Mouse (Mus musculus) limb, embryonic 10.5 days (tissue): ENCODE measurements around the gene Hcfc1r1. TPM values are rescaled to one million over a fixed set of nuclear protein-coding genes. Genes with fewer than 3 reads are reported as not detected.

Source experiments
- DNase-seq: peaks from one replicate; pipeline ENCODE4 v3.0.0-alpha.2; 2017; ENCODE audit warnings: low spot score
- H3K27ac ChIP-seq: fragments of 300-500 bp; sonication (generic); 2 replicates; pipeline ENCODE4 v1.5.1; 2016; ENCODE audit warnings: mild to moderate bottlenecking
- H3K27me3 ChIP-seq: fragments of 300-500 bp; sonication (generic); 2 replicates; pipeline ENCODE4 v1.6.1; 2016; ENCODE audit warnings: low read depth, mild to moderate bottlenecking; ENCODE audit not compliant: poor library complexity, severe bottlenecking
- H3K36me3 ChIP-seq: fragments of 300-500 bp; sonication (generic); 2 replicates; pipeline ENCODE4 v1.6.1; 2016; ENCODE audit warnings: mild to moderate bottlenecking, moderate library complexity
- H3K4me1 ChIP-seq: fragments of 300-500 bp; sonication (generic); 2 replicates; pipeline ENCODE4 v1.6.1; 2016
- H3K4me3 ChIP-seq: fragments of 300-500 bp; sonication (generic); 2 replicates; pipeline ENCODE4 v1.5.1; 2016; ENCODE audit warnings: mild to moderate bottlenecking, moderate library complexity
- H3K9me3 ChIP-seq: fragments of 300-500 bp; sonication (generic); replicated peaks from 2 replicates; pipeline ENCODE4 v1.6.1; 2016; ENCODE audit warnings: mild to moderate bottlenecking
- WGBS: fragments of 180-500 bp; shearing (Covaris S2); methylation state at CpG from one replicate; pipeline ENCODE4 v1.1.7; 2016; 5-methylcytosine and 5-hydroxymethylcytosine counted together
- polyA plus RNA-seq: library from polyadenylated mRNA; unstranded; fragments of >200 nt; fragmentation: Nextera tagmentation; extraction: Ambion mirVana; gene quantifications from 2 replicates; pipeline ENCODE4 v1.2.1, GENCODE M21; 2016

Gene Hcfc1r1
- polyA plus RNA-seq, 1 experiment from 2014 or later: 30.5 TPM

DNA sequence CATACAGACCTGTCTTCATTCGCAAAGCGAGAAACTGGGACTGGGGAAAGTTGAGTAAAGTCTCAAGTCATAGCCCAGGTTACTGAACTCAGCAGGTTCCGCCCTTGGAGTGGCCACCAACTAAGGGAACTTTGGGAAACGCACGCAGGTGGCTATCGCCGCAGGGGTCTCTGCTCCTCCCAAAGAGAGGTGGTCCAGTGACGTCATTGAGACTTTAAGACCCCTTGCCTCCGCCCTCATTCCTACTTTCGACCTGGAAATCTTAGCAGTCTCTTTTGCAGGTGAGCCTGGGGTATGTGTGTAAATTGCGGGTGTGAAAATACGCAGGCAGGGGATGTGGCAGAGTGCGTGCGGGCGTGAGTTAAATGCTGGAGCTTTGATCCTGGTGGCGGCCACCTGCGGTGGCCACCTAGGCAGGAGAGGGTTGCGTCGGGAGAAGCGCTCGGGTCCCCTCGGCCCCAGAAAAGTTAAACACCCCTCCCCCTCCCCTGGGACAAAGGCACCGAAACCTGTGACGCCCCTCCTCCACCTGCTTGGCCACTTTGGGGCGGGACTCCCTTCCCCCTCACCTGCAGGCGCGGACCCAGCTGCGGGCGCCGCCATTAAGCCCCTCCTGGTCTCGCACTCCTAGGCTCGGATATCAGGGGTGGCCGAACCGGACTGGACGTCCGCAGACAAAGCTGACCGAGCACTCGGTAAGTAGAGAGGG lies 5.9 kb downstream of the Hcfc1r1 start, which contains the start of gene Cldn6:
Cldn6 (plus strand) TSS at position 123 of the 709 bp plus-strand sequence.
- Histone ChIP-seq H3K36me3 (no peaks in the 10 kb centered on the region), H3K9me3 (no peaks in the 10 kb centered on the region), H3K27me3 (peaks cover 93% of the 10 kb centered on the region), H3K4me1 (peaks cover 61% of the 10 kb centered on the region), H3K27ac (no peak within 1 kb of the TSS), H3K4me3 (peak within 1 kb of the TSS; percentile 36)
- WGBS: 2% methylated on average over 38 of the region's 38 CpGs
- DNase-seq: peak; percentile 47

DNA sequence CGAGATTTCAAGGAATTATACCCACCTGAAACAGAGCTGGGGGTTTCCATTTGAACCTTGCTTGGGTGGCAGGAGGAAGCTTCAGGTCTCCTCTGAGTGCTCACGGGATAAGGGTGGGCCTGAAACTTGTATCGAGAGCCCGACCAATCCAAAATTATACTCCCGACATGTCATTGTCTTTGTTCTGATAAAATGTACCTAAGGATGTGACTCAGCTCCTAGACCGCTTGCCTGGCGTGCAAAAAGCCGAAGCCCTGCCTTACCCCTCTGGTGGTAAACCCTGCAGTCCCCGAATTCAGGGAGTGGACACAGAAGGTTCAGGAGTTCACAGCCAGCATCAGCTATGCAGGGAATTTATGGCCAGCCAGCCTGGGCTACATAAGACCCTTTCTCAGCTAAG lies 6.9 kb downstream of the Hcfc1r1 start:
- DNase-seq: no peak
- WGBS: 70% methylated on average over 9 of the region's 9 CpGs
- H3K4me1 ChIP-seq: peaks cover 55% of the 10 kb centered on the region
- H3K27ac ChIP-seq: no peak overlapping the region
- H3K9me3 ChIP-seq: no peaks in the 10 kb centered on the region
- H3K36me3 ChIP-seq: no peaks in the 10 kb centered on the region
- H3K27me3 ChIP-seq: peaks cover 93% of the 10 kb centered on the region
- H3K4me3 ChIP-seq: 0 out of 2 replicates have a peak overlapping the region, but pooled peaks have one; percentile 36

DNA sequence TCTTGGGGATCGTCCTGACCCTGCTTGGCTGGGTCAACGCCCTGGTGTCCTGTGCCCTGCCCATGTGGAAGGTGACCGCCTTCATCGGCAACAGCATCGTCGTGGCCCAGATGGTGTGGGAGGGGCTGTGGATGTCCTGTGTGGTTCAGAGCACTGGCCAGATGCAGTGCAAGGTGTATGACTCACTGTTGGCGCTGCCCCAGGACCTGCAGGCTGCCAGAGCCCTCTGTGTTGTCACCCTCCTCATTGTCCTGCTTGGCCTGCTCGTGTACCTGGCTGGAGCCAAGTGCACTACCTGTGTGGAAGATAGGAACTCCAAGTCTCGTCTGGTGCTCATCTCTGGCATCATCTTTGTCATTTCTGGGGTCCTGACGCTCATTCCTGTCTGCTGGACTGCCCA lies 7.7 kb downstream of the Hcfc1r1 start:
- Histone ChIP-seq H3K27ac (no peak overlapping the region), H3K9me3 (no peaks in the 10 kb centered on the region), H3K4me1 (peaks cover 47% of the 10 kb centered on the region), H3K4me3 (no peak overlapping the region), H3K36me3 (no peaks in the 10 kb centered on the region), H3K27me3 (peaks cover 91% of the 10 kb centered on the region)
- no peak for DNase-seq
- 74% methylated on average over 10 of the region's 10 CpGs for WGBS

DNA sequence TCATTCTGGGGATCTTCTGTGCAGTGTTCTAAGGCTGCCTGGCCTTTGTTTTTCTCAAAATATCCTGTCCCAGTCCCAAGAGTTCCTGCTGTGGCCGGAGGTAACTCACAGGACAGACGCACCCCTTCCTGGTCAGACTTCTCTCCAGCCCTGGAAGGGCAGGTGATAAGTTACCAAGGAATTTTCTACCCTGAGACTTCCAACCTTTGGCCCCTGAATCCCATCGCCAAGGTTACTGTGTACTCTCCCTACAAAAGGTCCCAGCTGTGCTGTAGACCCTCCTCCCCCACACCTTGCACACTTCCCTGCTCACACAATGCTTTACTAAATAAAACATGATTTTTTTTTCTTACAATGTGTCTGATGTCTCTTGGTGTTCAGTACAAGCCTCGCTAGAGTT lies 8.7 kb downstream of the Hcfc1r1 start:
- no peak overlapping the region; the same call in 1 of the 2 replicates for H3K4me3 ChIP-seq
- 67% methylated on average over 4 of the region's 4 CpGs for WGBS
- no peaks in the 10 kb centered on the region for H3K36me3 ChIP-seq
- H3K27me3 ChIP-seq: peaks cover 82% of the 10 kb centered on the region
- no peak overlapping the region for H3K27ac ChIP-seq
- DNase-seq: no peak
- H3K4me1 ChIP-seq: peaks cover 37% of the 10 kb centered on the region
- no peaks in the 10 kb centered on the region for H3K9me3 ChIP-seq

DNA sequence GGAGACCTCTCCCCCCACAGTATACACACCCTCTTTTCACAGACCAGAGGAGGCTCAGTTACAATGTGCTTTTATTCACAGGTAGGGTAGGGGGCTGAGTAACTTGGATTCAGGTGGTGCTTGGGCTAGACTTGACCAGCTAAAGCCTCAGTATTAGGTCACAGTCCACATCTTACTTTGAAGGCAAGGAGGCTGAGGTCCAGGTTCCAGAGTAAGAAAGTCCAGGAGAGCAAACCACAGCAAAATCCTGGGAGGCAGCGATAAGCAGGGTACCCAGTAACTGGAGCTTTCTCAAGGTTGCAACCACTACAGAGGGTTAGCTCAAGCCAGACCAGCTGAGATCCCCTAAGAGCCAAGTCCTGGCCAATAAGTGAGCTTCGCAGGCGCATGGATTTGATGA lies 9.1 kb downstream of the Hcfc1r1 start:
- Histone ChIP-seq H3K9me3 (no peaks in the 10 kb centered on the region), H3K4me1 (peaks cover 36% of the 10 kb centered on the region), H3K4me3 (peak overlapping the region; percentile 20; the same call in 1 of the 2 replicates), H3K36me3 (no peaks in the 10 kb centered on the region), H3K27me3 (peaks cover 82% of the 10 kb centered on the region), H3K27ac (no peak overlapping the region; the same call in 1 of the 2 replicates)
- WGBS: 62% methylated on average over 3 of the region's 3 CpGs
- DNase-seq: no peak

DNA sequence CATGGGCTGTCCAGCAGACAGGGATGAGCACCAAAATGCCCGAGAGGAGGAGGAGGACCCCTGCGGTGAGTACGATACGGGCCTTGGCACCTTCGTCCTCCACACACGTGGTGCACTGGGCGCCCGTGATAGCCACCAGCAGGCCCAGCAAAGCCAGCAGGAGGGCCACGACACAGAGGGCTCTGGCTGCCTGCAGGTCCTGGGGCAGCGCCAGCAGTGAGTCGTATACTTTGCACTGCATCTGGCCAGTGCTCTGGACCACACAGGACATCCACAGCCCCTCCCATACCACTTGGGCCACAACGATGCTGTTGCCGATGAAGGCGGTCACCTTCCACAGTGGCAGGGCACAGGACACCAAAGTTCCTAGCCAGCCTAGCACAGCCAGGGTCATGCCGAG lies 9.8 kb downstream of the Hcfc1r1 start:
- DNase-seq: no peak
- Histone ChIP-seq H3K27me3 (peaks cover 76% of the 10 kb centered on the region), H3K36me3 (no peaks in the 10 kb centered on the region), H3K4me3 (peak overlapping the region; percentile 20), H3K27ac (peak overlapping the region; percentile 68; the same call in 1 of the 2 replicates), H3K4me1 (peaks cover 36% of the 10 kb centered on the region), H3K9me3 (no peaks in the 10 kb centered on the region)
- WGBS: 16% methylated on average over 15 of the region's 15 CpGs

DNA sequence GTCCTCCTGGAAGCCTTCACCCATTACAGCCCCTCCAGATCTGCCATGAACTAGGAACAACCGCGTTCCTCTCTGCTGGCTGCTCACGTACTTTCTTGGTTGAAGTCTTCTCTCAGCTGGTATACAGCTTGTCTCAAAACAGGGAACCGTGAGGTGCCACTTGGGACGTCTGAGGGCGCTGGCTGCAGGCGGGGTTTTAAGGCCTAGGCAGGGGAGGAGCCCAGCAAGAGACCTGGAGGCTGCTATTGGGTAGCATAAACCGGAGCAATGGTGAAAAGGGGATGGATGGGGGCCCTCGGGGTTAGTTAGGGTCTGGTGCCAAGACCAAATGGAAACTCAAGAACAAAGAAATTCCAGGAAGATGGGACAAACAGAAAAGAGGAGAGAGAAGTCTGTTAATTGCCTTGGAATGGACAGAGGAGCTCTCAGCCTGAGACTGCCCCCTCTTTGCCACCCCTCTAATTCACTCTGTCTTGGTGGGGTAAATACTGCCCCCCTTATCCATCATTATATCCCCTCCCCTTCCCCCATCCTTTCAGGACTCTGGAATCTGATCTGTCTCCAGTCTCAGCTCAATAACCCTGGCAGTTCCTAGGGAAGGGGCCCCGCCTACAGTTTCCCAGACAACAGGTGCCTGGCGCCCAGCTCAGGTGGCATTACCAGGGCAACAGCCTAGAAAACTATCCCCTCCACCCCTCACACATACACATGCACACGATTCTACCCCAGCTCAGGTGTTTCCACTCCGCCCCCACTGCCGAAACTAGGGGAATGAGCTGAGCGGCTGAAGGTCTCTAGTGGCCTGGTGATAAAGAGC lies 10.7 kb downstream of the Hcfc1r1 start, which contains the start of gene Cldn9:
Cldn9 (minus strand) TSS at position 171 of the 817 bp plus-strand sequence.
- Histone ChIP-seq H3K27me3 (peaks cover 68% of the 10 kb centered on the region), H3K9me3 (no peaks in the 10 kb centered on the region), H3K4me3 (peak within 1 kb of the TSS; percentile 20), H3K4me1 (peaks cover 34% of the 10 kb centered on the region), H3K36me3 (no peaks in the 10 kb centered on the region), H3K27ac (peak within 1 kb of the TSS; percentile 68)
- no peak for DNase-seq
- WGBS: 13% methylated on average over 15 of the region's 15 CpGs

DNA sequence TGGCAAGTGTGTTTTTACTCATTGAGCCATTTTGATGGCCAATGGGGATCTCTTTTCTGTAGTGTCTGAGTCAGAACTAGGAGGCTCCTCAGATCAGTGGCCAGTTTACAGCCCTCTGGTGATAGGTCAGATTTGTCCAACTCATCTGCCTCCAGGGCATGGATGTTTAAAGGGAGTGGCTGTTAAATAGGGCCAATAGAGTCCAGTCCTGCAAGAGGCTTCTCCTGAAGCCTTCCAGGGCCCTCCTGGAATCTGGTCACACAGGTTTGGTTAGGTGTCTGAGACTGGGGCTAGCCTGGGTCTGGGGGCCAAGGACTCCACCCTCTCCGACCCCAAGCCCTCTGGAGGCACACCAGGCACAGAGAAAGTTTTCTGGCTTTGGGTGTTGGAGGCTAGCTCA lies 21.1 kb downstream of the Hcfc1r1 start:
- H3K27me3 ChIP-seq: peaks cover 28% of the 10 kb centered on the region
- no peaks in the 10 kb centered on the region for H3K9me3 ChIP-seq
- H3K4me1 ChIP-seq: peaks cover 42% of the 10 kb centered on the region
- H3K36me3 ChIP-seq: no peaks in the 10 kb centered on the region
- DNase-seq: no peak
- peak overlapping the region; percentile 66 for H3K27ac ChIP-seq
- WGBS: 64% methylated on average over 1 of the region's 1 CpGs
- no peak overlapping the region for H3K4me3 ChIP-seq

DNA sequence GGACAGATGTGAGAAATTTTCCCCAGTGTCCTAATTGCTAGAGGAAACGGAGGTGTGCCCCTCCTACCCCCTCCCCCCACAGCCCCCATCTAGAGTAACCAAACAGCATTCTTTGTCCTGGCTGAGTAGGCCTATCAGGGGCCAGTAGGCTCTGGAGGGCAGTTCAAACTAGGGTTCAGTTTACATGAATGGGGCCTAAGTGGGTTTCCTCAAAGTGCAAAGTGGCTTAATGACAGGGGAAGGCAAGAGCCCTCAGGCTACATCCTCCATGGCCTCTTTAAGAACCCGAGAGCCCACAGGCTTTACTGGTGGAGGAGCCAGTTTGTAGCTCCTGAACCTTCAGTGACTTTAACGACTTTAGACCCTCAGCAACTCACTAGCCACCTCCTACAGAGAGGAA lies 22.4 kb downstream of the Hcfc1r1 start:
- DNase-seq: peak; percentile 62
- Histone ChIP-seq H3K27ac (peak overlapping the region; percentile 66), H3K27me3 (peaks cover 41% of the 10 kb centered on the region), H3K9me3 (no peaks in the 10 kb centered on the region), H3K4me3 (no peak overlapping the region), H3K36me3 (no peaks in the 10 kb centered on the region), H3K4me1 (peaks cover 48% of the 10 kb centered on the region)
- 1% methylated on average over 3 of the region's 3 CpGs for WGBS

DNA sequence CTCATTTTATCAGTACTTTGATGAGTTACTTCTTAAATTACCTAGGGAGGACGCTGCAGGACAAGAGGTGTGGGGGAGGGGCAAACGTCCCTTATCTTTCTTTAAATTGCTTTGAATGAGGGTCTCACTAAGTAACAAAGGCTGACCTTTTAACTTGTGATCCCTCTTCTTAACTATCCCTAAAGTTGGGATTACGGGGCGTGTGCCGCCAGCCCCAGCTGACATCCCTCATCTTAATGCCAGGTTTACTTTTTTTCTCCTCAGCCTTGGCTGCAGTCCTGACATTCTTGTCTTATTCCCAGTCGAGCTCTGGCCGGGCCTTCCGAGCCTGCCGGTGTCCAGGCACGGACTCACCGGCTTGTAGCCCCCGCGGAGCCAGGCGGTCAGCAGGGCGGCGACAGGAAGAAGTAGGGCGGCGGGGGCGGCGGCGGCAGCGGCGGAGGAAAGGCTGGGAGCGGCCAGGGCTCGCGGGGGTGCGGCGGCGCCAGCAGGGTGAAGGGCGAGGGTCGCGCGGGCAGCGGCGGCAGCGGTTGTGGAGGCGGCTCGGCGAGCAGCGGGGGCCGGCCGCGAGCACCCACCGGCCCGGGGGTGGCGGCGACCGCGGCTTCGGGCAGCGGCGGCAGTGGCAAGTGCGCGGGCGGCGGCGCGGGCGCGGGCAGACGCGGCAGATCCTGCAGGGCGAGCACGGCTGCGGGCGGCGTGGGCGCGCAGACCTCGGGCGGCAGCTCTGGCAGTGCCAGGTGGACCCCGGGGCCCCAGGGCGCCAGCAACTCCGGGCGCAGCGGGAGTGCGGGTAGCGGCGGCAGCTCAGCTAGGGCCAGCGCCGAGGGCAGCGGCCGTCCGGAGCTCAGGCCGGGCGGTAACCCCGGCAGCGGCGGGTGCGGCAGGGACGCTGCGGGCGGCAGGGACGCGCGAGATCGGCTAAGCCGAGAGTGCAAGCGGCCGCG lies 26.0 kb downstream of the Hcfc1r1 start:
- WGBS: 3% methylated on average over 99 of the region's 101 CpGs
- Histone ChIP-seq H3K36me3 (no peaks in the 10 kb centered on the region), H3K27ac (peak overlapping the region; percentile 73), H3K27me3 (peaks cover 60% of the 10 kb centered on the region), H3K9me3 (no peaks in the 10 kb centered on the region), H3K4me1 (peaks cover 44% of the 10 kb centered on the region), H3K4me3 (peak overlapping the region; percentile 78)
- no peak for DNase-seq

DNA sequence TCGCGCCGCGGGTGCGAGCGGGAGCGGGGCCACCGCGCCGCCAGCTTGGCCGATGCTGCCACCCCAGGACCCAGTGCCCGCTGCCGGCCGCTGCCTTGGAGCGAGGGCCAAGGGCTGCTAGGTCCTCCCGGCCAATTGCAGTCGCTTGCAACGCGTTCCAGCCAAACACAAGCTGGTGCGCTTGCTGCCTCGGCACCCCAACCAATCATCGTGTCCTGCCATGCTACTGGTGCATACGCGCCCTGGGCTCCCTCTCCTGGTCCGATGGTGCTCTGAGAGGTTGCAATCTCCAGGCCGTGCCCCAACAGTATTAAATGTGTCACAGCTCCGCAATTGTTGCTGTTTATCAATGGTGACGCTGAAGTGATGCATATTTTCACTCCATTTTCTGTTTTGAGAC lies 26.7 kb downstream of the Hcfc1r1 start:
- Histone ChIP-seq H3K4me3 (peak overlapping the region; percentile 78), H3K4me1 (peaks cover 41% of the 10 kb centered on the region), H3K27ac (peak overlapping the region; percentile 73), H3K36me3 (no peaks in the 10 kb centered on the region), H3K27me3 (peaks cover 60% of the 10 kb centered on the region), H3K9me3 (no peaks in the 10 kb centered on the region)
- peak; percentile 83 for DNase-seq
- WGBS: under 1% methylated on average over 28 of the region's 28 CpGs

DNA sequence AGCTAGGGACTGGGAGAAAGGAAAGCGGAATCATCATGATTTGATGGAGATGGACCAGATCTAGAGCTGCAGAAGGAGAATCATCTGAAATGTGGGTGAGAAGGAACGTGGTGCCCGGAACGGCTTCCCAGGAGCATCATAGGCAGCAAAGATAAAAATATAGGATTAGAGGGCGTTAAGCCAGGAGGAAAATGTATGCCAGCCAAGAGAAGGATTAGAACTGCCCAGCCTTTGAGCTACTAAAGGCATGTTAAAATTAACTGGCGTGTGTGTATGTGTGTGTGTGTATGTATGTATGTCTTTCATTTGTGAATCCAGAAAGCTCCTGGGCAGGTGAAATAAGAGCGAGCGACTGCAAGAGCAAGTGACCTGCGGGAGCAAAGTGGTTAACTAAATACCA lies 29.9 kb downstream of the Hcfc1r1 start:
- no peak for DNase-seq
- 89% methylated on average over 9 of the region's 9 CpGs for WGBS
- H3K36me3 ChIP-seq: no peaks in the 10 kb centered on the region
- no peak overlapping the region for H3K4me3 ChIP-seq
- H3K27me3 ChIP-seq: peaks cover 44% of the 10 kb centered on the region
- peaks cover 19% of the 10 kb centered on the region for H3K4me1 ChIP-seq
- no peaks in the 10 kb centered on the region for H3K9me3 ChIP-seq
- H3K27ac ChIP-seq: no peak overlapping the region
